Mouse (Mus musculus) mesoderm, embryonic 11.5 days (tissue): ENCODE results near the gene St5.

Experiments
- DNase-seq: peaks from one replicate; pipeline ENCODE4 v3.0.0-alpha.2; 2012; ENCODE audit warnings: low read depth, low spot score

The St5 gene

DNA sequence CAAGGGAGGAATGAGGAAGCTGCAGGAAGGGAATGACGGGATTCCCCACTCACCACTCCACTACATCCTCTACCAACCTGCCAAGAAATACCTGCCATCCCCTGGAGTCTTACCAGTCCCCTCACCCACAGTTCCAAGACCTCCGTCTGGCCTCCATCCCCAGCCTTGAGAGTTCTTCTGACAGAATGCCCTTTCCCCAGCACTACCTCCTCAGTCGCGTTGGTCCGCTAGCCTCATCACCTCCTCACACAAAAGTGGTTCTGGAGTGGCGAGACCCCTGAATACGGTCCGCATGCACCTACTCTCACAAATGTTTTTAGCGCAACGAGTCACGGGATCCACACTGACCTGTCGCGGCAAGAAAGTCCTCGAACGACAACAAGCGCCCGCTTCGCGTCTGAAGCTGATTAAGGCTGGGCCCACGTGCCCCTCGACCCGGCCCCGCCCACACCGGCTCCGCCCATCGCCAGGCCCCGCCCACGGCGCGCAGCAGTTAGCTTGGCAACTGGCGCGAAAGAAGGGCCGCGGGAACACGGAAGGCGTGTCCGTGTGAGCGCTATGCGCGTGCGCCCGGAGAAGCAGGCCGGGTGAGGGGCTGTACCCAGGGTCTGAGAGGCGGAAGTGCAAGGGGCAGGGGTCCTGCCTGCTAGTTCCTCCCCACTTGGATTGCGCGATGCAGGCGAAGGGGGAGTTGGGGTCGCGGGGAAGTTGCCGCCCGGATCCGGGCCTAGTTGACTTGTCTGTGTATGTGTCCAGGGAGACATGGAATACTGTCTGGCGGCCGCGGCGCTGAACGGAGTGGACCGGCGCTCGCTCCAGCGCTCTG is at the start of gene St5, which contains the start of gene Akip1:
Gene St5, minus strand, starts transcription at position 416 of the 826 bp plus-strand sequence.
Gene Akip1, plus strand, starts transcription at position 501 of the 826 bp plus-strand sequence.
- DNase-seq, result peak; percentile 98

DNA sequence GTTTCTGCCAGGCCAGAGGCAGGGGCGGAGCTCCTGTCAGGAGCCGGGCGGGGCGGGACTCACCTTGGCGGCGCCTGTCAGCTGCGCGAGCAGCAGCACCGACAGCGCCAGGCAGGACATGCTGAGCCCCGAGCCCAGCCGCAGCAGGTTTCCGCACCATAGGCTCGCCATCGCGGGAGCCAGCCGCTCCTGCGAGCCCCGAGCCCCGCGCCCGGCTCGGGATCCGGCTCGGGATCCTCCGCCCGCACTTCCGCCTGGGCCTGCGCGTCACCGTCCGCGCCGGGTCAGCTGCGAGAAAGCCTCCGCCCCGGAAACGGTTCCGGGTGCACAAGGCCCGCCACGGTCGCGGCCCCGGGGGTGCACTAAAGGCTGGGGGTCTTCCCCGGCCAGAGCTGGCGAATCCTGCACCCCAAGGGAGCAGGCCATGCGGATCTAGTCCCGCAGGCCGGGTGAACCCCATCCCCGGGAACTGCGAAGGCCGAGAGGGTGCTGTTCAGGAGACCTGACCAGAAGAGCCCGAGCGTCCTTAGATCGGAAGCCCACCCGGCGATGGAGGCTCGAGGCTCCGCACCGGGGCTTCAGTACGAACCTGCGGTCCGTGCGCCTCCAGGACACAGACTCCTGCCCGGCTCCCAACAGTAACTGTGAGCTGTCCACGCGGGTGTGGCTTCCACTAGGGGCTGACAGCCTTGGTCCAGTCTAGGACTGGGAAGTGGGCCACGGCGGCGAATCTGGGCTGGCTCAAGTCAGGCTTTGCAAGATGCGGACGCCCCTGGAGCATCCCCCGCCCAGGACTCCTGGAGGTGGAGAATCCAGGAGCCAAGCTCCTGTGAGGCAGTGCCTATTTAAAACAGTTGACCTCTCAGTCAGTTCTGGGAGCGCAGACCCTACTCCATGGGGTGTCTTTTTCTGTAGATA is 48.9 kb upstream of the St5 start, which contains the start of gene Tmem9b:
Gene Tmem9b, minus strand, starts transcription at position 868 of the 918 bp plus-strand sequence.
- DNase-seq, result peak; percentile 81

DNA sequence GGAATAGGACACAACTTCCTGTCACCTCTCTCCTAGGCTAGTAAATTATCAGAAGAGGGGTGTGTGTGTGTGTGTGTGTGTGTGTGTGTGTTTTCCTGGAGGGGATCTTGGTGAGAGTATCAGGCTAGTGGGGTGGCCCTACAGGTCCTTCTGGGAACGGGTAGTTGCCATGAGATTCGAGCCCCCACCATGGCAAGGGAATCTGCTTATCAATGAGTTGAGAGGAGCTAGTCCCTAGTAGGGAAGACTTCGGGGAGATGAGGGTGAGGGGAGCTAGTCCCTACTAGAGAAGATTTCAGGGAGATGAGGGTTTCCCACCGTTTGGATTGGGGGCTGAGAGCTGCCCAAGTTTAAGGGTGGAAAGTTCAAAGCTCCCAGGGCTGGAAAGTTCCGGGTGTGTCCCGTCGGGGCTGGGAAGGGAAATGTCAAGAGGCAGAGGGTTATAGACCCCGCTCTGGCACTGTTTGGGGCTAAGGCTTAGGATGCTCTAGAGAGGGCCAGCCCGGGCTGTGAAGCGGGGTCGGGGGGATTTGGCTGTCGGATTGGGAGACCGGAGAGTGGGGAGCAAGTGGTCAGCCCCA is 48.1 kb upstream of the St5 start:
- DNase-seq, result peak; percentile 10

DNA sequence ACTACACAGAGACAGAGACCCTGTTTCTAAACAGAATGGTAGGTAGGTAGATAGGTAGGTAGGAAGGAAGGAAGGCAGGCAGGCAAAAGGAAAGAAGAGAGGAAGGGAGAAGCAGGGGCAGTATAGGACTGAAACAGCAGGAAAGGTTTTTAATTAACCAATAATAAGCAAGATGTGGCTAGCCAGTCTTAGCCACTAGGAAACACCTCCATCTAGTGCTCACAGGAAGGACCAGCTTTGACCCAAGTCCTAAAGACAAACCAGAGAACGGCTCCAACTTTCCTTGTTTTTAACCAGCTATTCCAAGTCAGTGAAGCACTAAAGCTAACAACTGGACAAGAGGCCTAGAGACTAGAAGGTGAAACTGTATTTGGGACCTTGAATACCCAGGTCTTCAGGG is 44.3 kb upstream of the St5 start:
- DNase-seq, result no peak

DNA sequence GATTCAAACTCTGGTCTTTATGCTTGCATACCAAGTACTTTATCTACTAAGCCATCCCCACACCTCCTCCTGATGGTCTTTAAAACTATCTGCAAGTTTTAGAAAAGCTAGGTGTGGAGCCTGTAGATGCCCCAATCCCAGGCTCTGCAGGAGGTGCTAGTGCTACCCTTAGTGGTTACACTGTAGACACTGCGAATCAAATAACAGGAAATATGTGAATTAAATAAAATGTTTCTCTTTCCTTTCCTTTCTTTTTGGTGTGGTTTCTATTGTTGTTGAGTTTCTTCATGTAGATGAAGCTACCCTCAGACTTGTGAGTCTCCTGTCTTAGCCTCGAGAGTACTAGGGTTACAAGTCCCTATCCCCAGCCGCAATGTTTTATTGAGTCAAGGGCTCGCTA is 38.3 kb upstream of the St5 start:
- no peak for DNase-seq

DNA sequence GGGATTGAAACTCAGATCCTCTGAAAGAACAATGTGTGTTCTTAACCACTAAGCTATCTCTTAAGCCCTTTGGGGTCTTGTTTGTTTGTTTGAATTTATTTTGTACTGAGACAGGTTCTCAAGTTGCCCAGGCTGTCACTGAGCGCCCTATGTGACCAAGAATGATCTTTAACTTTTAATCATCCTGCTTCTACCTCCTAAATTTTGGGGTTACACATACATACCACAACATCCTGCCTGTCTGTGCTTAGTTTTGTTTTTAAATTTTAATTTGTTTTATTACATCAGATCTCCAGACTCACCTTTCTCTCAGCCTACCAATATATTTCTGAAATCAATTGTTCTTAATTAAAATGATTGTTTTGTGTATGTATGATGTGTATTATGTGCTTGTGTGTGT is 37.7 kb upstream of the St5 start:
- DNase-seq, result no peak

DNA sequence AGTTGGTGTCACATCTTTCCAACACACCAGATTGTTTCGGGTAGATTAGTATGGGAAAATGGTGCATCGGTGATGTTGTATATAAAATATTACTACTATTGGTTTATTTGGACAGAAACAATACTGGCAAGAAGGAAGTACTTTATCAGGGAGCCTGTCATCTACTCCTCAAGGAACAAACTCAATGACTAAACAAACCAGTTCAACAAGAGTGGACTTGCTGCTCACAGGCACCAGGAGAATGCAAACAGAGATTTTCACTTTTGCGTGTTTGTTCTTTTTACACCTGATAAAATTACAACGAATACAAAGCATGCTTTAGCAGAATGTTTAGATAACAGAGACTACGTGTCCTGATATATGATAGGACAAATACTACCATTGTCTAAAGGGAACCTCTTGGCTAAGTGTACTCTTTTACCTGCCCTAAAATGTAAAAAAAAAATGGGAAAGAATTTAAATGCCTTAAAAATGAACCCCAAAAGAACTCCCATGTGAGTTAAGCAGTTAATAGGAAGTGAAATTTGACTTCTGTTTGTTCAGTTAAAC is 36.5 kb upstream of the St5 start:
- no peak for DNase-seq

DNA sequence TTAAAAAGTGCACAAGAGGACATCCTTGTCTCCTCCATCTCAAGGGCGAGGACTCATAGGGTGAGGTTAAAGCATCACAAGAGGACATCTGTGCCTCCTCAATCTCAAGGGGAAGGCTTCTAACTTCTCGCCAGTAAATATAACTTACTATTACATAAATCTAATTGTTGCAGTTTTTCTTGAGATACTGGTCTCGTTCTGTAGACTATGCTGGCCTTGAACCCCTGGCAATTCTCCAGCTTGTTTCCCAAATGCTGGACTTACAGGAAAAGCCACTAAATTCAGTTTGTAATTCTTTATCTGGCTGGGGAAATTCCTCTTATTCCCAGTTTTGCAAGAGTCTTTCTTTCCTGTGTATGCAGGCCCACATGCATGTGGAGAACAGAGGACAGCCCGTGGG is 31.4 kb upstream of the St5 start:
- no peak for DNase-seq

DNA sequence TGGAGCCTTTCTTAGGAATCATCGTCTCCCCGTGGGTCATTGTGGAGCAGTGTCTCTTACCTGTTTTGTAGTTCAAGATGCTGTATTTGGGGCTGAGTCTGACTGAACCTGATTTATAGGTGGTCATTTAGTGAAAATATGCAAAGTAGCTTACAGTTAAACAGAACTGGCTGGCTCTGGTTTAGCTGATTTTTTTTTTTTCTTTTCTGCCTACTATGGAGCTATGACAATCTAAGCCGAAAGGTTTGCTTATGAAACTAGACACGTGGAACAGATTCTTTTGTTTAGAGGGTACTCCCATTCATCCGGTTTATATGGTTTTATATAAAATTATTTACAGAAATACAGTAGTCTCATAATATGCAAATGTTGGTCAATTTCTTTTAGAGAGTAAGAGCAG is 28.2 kb upstream of the St5 start, which contains the start of gene Ascl3:
Gene Ascl3, minus strand, starts transcription at position 101 of the 400 bp plus-strand sequence.
- no peak for DNase-seq

DNA sequence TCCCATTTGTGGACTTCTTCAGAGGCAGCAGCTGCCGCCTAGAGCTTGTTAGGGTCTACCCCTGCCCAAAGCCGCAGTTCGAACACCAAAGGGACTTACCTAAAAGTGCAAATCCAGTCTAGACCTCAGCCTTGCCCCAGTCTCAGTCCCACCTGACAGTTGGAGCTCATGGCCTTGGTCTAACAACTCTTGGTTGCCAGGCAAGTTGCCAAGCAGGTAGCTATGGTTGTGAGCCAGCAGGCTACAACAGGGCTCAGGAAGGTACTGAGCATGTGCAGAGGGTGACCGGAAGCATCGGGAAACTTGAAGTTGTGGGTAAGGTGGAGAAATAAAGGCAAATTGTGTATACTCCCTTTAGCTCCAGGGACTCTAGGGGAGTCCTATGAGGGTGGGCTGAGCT is 20.3 kb upstream of the St5 start, which contains the start of gene BC051019:
Gene BC051019, minus strand, starts transcription at position 154 of the 400 bp plus-strand sequence.
- no peak for DNase-seq

DNA sequence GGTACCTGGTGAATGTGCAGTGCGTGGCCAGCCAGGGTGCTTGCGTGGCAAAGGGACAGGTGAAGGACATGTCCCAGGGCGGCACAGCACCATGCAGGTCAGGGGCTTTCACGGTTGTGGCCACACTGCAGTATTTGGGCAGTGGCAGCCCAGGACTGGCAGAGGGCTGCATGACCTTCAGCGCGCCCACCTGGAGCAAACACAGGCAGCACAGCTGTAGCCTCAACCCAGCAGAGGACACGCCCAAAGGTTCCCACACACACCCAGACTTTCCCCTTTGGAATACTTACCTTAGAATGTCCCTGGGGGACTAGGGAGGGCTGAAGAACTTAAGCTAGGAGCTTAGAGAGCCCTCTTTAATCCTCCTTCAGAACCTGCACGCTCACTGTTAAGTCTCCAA is 19.7 kb upstream of the St5 start:
- DNase-seq, result no peak

DNA sequence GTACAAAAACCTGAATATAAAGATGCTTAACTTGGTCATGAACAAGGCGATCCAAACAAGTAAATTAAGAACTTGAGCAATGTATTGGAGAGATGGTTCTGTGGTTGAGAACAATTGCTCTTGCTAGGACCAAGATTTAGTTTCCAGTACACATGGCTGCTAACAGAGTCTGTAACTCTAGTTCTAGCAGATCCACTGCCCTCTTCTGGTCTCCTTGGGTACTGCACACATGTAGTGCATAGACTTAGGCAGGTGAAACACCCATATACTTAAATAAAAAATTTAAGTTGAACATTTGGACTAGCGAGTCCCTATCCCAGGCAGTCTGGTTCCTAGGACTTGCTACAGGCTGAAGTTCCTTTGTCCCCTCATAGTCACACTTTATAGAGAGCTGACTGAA is 19.2 kb upstream of the St5 start:
- peak; percentile 22 for DNase-seq

DNA sequence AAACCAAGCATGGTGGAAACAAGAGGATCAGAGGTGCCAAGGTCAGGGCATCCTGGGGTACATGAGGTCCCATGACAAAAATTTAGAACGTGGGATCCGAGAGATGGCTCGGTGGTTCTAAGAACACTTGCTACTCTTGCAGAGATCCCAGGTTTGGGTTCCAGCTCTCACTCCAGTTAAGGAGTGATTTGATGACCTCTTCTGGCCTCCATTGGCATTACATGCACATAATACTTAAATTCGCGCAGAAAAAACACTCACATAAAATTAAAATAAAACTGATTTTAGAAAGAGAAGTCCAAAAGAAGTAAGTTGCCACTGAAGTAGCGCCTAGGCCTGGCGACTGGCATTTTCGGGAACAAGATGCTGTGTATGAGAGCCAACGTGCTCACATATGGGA is 15.9 kb upstream of the St5 start:
- DNase-seq, result peak; percentile 56

DNA sequence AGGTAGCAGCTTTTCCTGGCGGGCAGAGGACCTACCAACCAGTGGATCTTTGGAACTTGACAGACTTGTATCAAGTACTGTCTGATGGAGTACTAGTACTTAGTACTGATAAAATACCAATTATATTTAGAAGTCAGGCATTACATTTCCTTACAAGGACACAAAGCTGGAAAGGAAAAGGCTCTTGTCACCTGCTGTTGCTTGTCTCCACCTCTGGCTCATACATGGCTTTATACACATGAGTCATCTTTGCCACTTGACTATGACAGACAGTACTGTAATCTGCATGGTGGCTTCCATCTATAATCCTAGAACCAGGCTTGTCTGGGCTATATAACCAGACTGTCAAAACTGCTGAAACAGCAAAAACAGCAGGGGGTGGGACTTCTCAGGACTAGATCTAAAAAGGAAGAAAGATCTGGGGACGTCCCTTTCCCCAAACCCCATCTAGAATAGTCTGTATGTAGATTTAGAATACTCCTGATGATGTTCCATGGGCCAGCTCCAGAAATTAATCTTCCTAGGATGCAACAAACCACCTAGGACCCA is 10.1 kb upstream of the St5 start:
- no peak for DNase-seq

DNA sequence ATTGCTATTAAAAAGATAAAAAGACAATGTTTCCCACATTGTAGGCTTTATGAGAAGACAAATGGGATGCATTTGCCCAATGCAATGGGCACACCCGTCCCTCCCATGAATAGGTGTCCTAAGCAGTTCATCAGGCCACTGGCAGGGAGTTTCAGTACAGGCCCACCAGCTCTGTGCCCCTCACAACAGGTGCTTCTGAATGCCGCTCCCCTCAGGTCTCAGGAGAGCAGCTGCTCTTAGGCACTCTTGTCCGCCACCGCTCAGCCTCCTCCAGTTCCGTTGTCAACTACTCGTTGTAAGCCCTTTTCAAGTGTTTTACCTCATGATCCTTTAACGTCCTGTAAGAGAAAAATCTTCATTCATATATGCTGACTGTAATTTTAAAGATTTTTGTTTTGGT is 8.8 kb upstream of the St5 start:
- no peak for DNase-seq

DNA sequence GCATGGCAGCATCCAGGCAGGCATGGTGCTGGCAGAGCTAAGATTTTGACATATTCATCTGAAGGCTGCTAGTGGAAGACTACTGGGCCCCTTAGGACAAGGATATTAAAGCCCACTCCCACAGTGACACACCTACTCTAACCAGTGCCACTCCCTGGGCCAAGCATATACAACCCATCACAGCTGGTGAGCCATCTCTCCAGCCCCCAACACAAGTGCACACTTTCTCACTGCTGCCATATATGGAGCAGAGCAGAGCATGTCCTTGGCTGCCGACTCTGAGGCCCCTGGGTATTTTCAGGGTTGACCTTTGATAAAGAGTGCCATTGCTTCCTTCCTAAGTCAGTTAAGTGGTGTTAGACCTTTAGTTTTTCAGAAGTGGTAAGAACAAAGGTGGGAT is 6.7 kb upstream of the St5 start:
- DNase-seq, result no peak

DNA sequence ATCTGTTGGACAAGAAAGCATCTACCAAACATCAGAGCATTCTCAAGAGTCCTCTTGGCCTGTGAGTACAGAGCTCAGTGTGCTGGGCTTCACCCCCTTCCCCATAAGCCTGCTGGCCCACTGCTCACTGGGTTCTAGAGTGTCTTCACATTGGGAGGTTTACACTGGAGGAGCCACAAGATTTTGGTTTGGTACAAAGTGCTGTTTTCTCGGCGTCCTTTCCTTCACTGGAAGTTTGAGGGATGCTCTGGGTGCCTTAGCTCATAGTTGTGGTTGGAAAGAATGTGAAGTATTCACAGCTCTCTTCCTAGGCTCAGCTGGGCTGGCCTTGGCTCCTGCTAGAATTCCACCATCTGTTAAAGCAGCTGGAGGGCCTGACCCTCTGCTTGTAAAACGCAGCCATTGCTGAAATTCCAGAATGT is 5.6 kb upstream of the St5 start:
- DNase-seq, result peak; percentile 65

DNA sequence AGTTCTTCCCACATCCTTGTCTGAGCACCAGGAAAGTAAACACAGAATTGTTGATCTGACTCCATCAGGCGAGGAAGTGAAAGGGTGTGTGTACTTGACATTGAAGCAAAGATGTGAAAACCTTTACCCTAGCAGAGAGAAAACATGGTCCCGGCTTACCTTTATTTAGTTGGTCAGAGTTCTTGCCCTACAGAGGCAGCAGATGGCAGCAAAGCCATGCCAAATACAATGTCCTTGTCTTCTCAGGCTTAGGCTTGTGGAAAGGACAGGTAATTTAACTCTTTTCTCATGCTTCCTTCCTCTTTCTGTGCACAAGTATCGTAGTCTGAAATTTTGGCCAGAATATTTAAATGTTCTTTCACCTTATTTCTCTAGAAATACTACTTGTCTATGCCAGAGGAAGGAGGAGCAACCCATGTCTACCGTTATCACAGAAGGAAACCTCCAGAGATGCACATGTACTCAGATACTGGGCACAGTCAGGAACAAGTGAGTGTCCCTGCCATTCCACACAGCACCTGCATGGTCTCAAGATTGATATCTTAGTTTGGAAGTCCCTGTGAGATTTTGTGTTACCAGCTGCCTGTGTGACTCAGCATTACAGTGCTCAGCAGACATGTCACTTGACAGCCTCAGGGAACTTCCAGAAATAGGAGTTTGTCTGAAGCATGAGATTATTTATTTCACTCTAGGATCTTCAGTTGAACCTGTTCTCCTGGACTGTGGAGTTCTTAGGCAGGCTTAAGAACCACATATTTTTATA is 3.8 kb upstream of the St5 start:
- DNase-seq, result peak; percentile 33

DNA sequence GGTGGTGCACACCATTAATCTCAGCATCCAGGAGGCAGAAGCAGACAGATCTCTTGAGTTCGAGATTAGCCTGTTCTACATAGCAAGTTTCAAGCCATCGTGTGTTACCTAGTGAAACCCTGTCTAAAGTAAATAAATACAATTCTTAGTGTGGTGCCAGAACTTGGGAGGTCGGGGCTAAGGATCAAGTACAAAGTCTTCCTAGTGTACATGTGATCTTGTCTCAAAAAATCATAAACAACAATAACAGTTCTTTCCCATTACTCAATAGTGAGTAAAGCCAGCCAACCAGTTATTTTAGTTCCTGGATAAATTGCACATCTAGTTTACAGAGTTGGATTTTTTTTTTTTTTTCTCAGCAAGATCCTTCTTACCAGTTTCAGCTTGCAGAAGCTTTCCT is 1.1 kb upstream of the St5 start:
- no peak for DNase-seq

DNA sequence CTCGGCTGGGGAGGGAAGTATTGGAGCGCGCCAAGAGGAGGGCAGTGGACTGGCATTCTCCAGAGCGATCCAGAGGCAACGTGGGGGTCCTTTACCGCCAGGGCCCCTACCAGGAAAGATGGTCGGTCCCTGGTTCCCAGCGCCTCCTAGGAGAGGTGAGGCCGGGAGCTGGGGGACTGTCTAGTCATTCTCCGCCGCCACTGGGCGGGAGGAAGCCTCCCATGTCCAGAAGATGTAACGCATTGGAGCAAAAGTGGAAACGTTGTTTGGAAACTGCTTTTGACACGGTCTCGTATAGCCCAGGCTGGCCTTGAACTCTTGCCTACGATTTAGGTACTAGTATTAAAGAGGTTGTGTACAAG is 592 bp upstream of the St5 start:
- no peak for DNase-seq

DNA sequence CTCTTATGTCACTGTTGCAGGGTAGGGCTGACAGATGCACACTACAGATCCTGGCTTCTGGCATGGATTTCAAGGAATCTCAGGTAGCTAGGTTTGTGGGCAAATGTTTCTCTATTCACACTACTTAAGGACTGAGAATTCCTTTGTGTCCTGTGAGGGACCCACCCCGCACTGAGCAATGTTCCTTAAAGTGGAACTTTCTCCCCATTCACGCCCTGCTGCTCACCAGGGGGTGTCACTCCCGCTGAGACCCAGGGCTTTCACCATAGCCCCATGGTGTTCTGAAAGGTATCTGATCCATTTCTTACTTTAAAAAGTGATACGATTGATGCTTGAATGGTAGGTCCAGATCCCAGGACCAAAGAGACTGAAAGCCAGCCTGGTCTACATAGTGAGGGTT is 684 bp downstream of the St5 start:
- DNase-seq, result no peak
